Mouse (Mus musculus): ENCODE results near the gene Med12l. TPM values are rescaled to one million over a fixed set of nuclear protein-coding genes. Genes with fewer than 3 reads are reported as not detected.
A peak's percentile ranks its signal among the peaks of the same experiment; 100 is the strongest.

Gene Med12l
- total RNA-seq, 2 experiments from 2014 or later = 32.4 to 33.0 TPM

GRCm38 (mm10) chr3:59204719-59205503 is 199.3 kb downstream of the Med12l start:
- intact Hi-C loops (cut with DNase I) = no loop called here
- DNase-seq (ENCODE audit: low spot score in 2 of 2) = no peak

GRCm38 (mm10) chr3:59205941-59206340 is 200.3 kb downstream of the Med12l start:
- DNase-seq (ENCODE audit: low spot score in 2 of 2) = no peak
- intact Hi-C loops (cut with DNase I) = no loop called here

DNA sequence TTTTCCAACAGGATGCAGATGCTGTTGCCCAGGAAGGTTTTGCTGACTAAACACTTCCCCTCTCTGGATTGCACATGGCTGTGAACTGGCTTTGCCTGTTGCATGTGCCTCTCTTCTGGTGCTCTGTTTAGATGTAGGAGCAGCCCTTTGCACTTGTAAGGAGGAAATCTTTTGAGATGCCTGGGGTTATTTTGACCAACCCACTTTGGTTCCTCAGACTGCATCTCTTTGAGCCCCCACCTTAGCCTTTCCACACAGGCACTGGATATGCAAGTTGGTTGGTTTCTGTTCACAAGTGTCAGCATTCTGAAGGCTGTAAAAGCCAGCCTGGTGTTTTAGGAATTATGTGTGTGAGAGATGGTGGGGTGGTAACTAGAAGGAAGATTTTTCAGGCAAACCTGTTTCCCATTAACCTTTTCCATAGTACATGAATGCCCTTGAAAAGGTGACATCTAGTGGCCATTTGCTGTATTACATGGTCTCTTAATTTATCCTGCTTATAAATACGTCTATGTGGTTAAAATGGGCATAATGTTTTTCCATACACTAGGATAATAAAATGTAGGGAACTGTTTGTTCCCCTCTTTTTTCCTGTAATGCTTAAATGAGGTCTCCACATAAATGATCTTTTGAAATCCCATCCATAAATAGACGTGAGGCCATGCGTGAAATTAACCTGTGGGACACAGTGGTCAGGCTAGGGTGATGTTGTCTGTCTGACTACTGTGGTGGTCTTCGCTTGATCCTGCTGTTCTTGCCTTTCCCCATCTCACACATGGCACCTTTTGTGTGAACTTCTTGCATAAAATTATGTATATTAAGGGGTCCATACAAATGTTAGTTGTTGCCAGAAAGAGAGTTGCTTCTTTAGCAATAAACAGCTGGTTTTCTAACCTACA is 203.3 kb downstream of the Med12l start:
- peak; percentile 74 to 85 for DNase-seq (ENCODE audit: low spot score in 2 of 2)
- intact Hi-C loops (cut with DNase I) = loop anchor here (1.0 kb wide), 1 partner anchor 89 kb away; no protein-coding TSS in a partner anchor

- intact Hi-C loops (cut with DNase I) = no loop called here
- DNase-seq (ENCODE audit: low spot score in 2 of 2) = no peak
These were observed 204.5 kb downstream of the Med12l start for GRCm38 (mm10) chr3:59210089-59210488.

- intact Hi-C loops (cut with DNase I) = no loop called here
These were observed 205.1 kb downstream of the Med12l start, which contains the start of gene P2ry13 for GRCm38 (mm10) chr3:59210727-59211126. P2ry13 (minus strand) TSS chr3:59210882.

DNA sequence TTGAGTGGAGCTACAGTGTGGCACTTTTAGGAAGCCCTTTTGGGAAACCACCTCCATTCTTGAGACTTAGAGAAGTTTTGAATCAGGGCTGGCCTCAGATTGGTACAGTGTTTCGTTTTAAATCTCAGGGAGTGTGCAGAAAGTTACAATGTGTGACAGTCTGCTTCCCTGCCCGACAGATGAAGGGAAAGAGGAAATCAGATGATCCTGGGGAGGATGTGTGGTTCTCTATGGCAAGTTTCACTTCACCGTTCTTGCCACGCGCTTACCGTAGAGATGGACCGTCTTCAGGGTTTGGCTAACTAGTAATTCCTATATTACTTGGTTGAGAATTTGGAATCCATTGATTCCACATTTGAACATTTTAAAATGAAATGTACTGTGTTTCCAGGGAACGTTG is 206.2 kb downstream of the Med12l start:
- peak in 1 of 2 experiments; percentile 26 for DNase-seq (ENCODE audit: low spot score in 2 of 2)
- intact Hi-C loops (cut with DNase I) = no loop called here

More at GRCm38 (mm10) chr3:59210727-59211126, 205.1 kb downstream of the Med12l start, which contains the start of gene P2ry13:
- DNase-seq (ENCODE audit: low spot score in 2 of 2) = no peak

DNA sequence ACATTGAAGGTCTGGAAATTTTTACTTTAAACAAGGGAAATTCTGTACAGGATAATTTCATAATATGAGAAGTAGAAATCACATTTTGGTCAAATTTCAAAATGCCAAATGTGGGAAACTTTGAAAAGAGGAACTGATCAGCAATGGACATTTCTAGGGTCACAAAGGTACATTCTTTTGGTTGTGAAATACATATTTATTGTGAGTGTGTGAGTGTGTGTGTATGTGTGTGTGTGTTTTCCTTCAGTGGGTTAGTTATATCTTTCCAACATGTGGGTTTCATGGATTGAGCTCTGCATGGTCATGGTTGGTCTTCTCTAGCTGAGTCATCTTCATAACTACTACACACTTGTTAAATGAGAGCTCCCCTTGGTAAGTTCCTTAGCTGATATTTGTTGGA is 206.8 kb downstream of the Med12l start:
- no peak for DNase-seq (ENCODE audit: low spot score in 2 of 2)
- intact Hi-C loops (cut with DNase I) = no loop called here

DNA sequence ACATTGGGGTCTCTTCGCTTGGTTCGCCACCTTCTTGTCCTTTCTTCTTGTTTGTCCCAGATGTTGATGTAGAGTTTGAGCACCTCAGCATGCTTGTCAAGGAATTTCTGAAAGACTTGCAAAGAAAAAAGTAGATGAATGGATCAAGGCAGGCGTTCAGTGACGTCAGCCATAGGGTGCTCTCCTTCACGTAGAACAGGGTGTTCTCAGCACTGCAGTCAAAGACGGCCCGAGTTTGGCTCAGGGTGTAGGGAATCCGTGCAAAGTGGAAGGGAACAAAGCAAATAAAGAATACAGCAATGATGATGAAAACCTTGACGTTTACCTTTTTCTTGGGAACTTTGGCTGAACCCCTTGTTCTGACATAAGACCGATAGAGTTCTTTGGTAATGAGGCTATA is 211.6 kb downstream of the Med12l start:
- DNase-seq (ENCODE audit: low spot score in 2 of 2) = no peak
- intact Hi-C loops (cut with DNase I) = no loop called here

GRCm38 (mm10) chr3:59219326-59219725 is 213.7 kb downstream of the Med12l start:
- intact Hi-C loops (cut with DNase I) = no loop called here
- no peak for DNase-seq (ENCODE audit: low spot score in 2 of 2)

DNA sequence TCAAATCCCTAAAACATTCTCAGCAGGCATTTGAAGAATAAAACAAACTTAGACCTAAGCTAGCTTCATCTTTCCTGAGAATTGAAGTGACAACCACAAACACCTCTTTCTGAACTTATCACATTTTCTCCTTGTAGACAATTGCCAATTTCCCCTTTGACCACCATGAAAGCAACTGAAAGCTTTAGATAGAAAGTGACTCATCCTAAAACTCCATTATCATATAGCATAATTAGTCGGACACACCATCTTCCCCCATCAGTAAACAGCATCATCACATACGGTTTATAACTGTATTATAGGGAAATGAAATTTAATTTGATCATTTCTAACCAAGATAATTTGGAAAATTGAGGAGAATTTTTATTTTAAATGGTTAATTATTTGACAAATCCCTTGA is 216.7 kb downstream of the Med12l start:
- intact Hi-C loops (cut with DNase I) = no loop called here
- no peak for DNase-seq (ENCODE audit: low spot score in 2 of 2)

- intact Hi-C loops (cut with DNase I) = no loop called here
- DNase-seq (ENCODE audit: low spot score in 2 of 2) = no peak
These were observed 219.8 kb downstream of the Med12l start for GRCm38 (mm10) chr3:59225411-59225810.

GRCm38 (mm10) chr3:59227696-59228095 is 222.1 kb downstream of the Med12l start:
- intact Hi-C loops (cut with DNase I) = no loop called here
- DNase-seq (ENCODE audit: low spot score in 2 of 2) = no peak

GRCm38 (mm10) chr3:59228730-59229551 is 223.3 kb downstream of the Med12l start:
- intact Hi-C loops (cut with DNase I) = no loop called here
- peak in 1 of 2 experiments; percentile 61 for DNase-seq (ENCODE audit: low spot score in 2 of 2)

DNA sequence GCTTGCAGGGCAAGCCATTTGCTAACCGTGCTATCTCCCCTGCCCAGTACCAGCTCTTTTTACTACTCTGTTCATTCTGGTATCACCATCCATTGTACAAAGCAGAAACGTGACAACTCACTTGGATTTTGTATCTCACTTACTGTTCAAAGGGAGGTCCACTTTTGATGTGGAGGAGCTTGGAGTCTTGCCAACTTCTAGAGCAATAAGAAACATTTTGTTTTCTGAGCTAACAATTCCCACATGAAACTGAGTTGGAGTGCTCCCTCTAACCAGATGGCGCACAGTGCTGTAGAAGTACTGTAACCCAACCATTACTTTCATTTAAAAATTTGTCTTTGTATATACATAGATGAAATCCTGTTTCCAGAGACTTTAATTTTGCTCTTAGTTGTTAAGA is 225.3 kb downstream of the Med12l start:
- intact Hi-C loops (cut with DNase I) = no loop called here
- DNase-seq (ENCODE audit: low spot score in 2 of 2) = peak; percentile 41 to 55

DNA sequence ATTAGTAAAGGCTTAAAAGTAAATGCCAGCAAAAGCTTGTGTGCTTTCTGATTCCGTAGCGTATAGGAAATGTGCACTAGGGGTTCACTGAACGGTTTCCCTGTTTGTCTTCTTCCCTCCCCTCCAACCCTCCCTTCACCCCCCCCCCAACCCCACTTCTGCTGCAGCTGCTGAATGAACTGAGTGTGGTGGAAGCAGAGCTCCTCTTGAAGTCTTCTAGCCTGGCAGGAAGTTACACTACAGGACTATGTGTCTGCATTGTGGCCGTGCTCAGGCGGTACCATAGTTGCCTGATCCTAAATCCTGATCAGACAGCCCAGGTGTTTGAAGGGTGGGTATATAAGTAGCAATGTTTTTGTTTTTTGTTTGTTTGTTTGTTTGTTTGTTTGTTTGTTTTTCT is 229.3 kb downstream of the Med12l start:
- intact Hi-C loops (cut with DNase I) = no loop called here
- DNase-seq (ENCODE audit: low spot score in 2 of 2) = peak in 1 of 2 experiments; percentile 14

GRCm38 (mm10) chr3:59243384-59243783 is 237.8 kb downstream of the Med12l start:
- intact Hi-C loops (cut with DNase I) = no loop called here
- DNase-seq (ENCODE audit: low spot score in 2 of 2) = peak; percentile 78 to 82

GRCm38 (mm10) chr3:59248031-59248430 is 242.4 kb downstream of the Med12l start:
- intact Hi-C loops (cut with DNase I) = no loop called here
- no peak for DNase-seq (ENCODE audit: low spot score in 2 of 2)

DNA sequence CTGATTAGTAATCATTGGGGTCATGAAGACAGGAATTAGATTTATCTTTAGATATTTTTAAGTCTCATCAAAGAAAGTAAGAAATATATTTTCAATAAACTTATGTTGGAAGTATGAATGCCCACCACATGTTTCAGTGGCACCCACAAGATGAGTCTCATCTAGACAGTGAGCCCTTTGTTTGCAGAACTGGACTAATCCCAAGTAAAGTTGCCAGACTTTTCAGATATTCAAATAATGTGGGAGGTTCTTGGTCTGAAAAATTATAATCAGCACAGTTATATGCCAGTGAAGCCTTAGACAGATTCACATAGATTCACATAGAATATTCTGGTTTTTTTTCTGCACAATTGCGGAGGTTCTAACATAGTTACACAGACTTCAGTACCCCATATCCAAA is 244.8 kb downstream of the Med12l start:
- no peak for DNase-seq (ENCODE audit: low spot score in 2 of 2)
- intact Hi-C loops (cut with DNase I) = no loop called here

Measured in left cerebral cortex, postnatal 14 days (tissue).